Mouse (Mus musculus): ENCODE data around the gene Kcnk4.

GRCm38 (mm10) chr19:6893731-6894451 is 40.4 kb downstream of the Kcnk4 start:
- no peak for TF ChIP-seq CTCF (IDR thresholded peaks at IDR 0.05)
- TF ChIP-seq EP300 (IDR thresholded peaks at IDR 0.05), result no peak
